Mouse (Mus musculus) E14TG2a.4 (cell line): ENCODE measurements around the gene Pdzd2.

Experiments used
- H3K27me3 ChIP-seq: 2 replicates; pipeline ENCODE4 v1.6.1; 2014; ENCODE audit warnings: low read length, control low read depth; ENCODE audit not compliant: insufficient read depth
- H3K36me3 ChIP-seq: 2 replicates; pipeline ENCODE4 v1.6.1; 2014; ENCODE audit warnings: low read length, control low read depth; ENCODE audit not compliant: insufficient read depth
- H3K4me1 ChIP-seq: replicated peaks from 2 replicates; pipeline ENCODE4 v1.6.1; 2014; ENCODE audit warnings: low read depth, low read length, control low read depth
- H3K4me3 ChIP-seq: replicated peaks from 2 replicates; pipeline ENCODE4 v1.5.1; 2014; ENCODE audit warnings: mild to moderate bottlenecking, low read length
- H3K9me3 ChIP-seq: 2 replicates; pipeline ENCODE4 v1.6.1; 2014; ENCODE audit warnings: low read length, control low read depth
- CTCF ChIP-seq: conservative IDR thresholded peaks from 2 replicates; pipeline ENCODE4 v1.5.1; 2014; ENCODE audit warnings: low read length
- NANOG ChIP-seq: IDR thresholded peaks from 2 replicates; pipeline ENCODE4 v1.6.1; 2014; ENCODE audit warnings: borderline replicate concordance, low read length, mixed read lengths
- POU5F1 ChIP-seq: IDR thresholded peaks from 2 replicates; pipeline ENCODE4 v1.6.1; 2014; ENCODE audit warnings: low read length, borderline replicate concordance

Gene Pdzd2

DNA sequence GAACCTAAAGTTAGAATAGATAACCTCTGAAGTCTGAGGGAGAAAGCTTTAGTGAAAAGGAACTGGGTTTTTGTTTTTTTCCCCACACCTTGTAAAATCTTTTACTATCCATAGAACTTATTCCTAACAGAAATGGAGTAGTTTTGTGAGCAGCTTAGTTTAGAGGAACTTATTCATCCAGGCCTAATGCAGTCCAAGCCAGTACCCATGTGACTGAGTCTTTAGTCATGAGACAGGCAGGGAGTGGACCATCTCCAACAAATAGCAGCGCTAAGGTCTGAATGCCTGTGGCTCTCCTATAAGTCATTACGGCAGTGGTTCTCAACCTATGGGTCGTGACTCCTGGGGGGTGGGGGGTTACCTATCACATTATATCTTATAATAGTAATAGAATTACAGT lies 22.3 kb downstream of the Pdzd2 start:
- Histone ChIP-seq H3K4me1 (peaks cover 69% of the 10 kb centered on the region), H3K27me3 (peaks cover 2% of the 10 kb centered on the region; the same call in 1 of the 2 replicates), H3K36me3 (no peaks in the 10 kb centered on the region), H3K9me3 (0 out of 2 replicates have a peak, but pooled peaks cover 8% of the 10 kb centered on the region), H3K4me3 (no peak overlapping the region)
- TF ChIP-seq NANOG (no peak), CTCF (no peak), POU5F1 (no peak)

- H3K4me3 ChIP-seq, result no peak overlapping the region
- TF ChIP-seq CTCF, result no peak
- TF ChIP-seq NANOG, result no peak
- TF ChIP-seq POU5F1, result no peak
Observed at GRCm38 (mm10) chr15:12716881-12717280, 22.8 kb downstream of the Pdzd2 start.

DNA sequence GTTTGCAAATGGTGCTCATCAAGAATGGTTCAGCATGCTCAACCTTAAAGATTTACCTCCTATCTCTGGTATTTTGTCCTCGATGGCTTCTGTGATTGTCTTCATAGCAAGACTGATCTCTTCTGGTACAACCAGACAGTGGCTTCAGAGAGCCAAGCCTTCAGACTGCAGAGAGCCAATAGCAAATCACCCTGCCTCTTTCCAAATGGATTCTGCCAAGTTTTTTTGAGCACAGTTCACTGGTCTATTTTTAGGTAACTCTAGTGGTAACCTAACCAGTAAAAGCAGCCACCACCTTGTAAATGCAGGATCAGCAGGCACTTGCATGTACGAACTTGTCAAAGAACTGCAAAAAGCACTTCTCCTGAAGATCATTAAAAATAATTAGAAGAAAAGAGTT lies 25.4 kb downstream of the Pdzd2 start:
- Histone ChIP-seq H3K27me3 (no peaks in the 10 kb centered on the region), H3K36me3 (no peaks in the 10 kb centered on the region), H3K4me3 (no peak overlapping the region), H3K9me3 (peaks cover 19% of the 10 kb centered on the region), H3K4me1 (peaks cover 63% of the 10 kb centered on the region)
- TF ChIP-seq NANOG, result 0 out of 2 replicates have a peak, but pooled peaks have one; percentile 18
- TF ChIP-seq CTCF, result no peak

More at GRCm38 (mm10) chr15:12716881-12717280, 22.8 kb downstream of the Pdzd2 start:
- Histone ChIP-seq H3K4me1 (peaks cover 69% of the 10 kb centered on the region), H3K36me3 (no peaks in the 10 kb centered on the region), H3K9me3 (0 out of 2 replicates have a peak, but pooled peaks cover 10% of the 10 kb centered on the region), H3K27me3 (peaks cover 2% of the 10 kb centered on the region; the same call in 1 of the 2 replicates)

GRCm38 (mm10) chr15:12713216-12713615 lies 26.5 kb downstream of the Pdzd2 start:
- Histone ChIP-seq H3K36me3 (no peaks in the 10 kb centered on the region), H3K9me3 (peaks cover 23% of the 10 kb centered on the region), H3K4me3 (no peak overlapping the region), H3K4me1 (peaks cover 63% of the 10 kb centered on the region), H3K27me3 (no peaks in the 10 kb centered on the region)
- TF ChIP-seq NANOG (no peak), POU5F1 (no peak), CTCF (no peak)

DNA sequence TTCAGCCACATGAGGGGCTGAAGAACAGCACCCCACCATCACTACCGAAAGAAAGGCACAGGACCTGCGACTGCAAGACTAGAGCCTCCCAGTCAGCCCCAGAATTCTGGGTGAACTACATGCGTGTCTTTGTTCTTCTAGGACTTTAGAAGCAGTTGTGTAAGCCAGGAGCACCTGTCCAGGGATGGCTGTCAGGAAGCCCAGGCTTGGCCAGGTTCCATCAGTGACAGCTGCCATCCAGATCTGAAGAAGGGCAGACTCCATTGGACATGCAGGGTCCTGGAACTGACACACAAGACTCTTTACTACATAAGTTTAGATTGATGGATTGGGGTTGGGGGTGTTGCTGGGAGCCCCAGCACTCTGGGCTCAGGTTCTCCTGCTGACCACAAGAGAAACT lies 29.7 kb downstream of the Pdzd2 start:
- TF ChIP-seq NANOG (no peak), CTCF (no peak), POU5F1 (no peak)
- Histone ChIP-seq H3K4me3 (no peak overlapping the region), H3K4me1 (peaks cover 60% of the 10 kb centered on the region), H3K9me3 (peaks cover 23% of the 10 kb centered on the region), H3K36me3 (no peaks in the 10 kb centered on the region), H3K27me3 (no peaks in the 10 kb centered on the region)

- peak; percentile 63; the same call in 1 of the 2 replicates for TF ChIP-seq NANOG
- TF ChIP-seq CTCF, result no peak
- TF ChIP-seq POU5F1, result no peak
- H3K4me3 ChIP-seq, result no peak overlapping the region
- peaks cover 23% of the 10 kb centered on the region for H3K9me3 ChIP-seq
- no peaks in the 10 kb centered on the region for H3K36me3 ChIP-seq
- peaks cover 43% of the 10 kb centered on the region for H3K4me1 ChIP-seq
- no peaks in the 10 kb centered on the region for H3K27me3 ChIP-seq
Observed at GRCm38 (mm10) chr15:12708297-12708696, 31.4 kb downstream of the Pdzd2 start.

- no peak for TF ChIP-seq NANOG
- TF ChIP-seq POU5F1, result no peak
- no peak for TF ChIP-seq CTCF
- Histone ChIP-seq H3K9me3 (peaks cover 13% of the 10 kb centered on the region), H3K27me3 (peaks cover 4% of the 10 kb centered on the region; the same call in 1 of the 2 replicates), H3K4me1 (peaks cover 40% of the 10 kb centered on the region), H3K4me3 (no peak overlapping the region), H3K36me3 (no peaks in the 10 kb centered on the region)
Observed at GRCm38 (mm10) chr15:12706902-12707301, 32.8 kb downstream of the Pdzd2 start.

GRCm38 (mm10) chr15:12700367-12700766 lies 39.4 kb downstream of the Pdzd2 start:
- H3K4me1 ChIP-seq, result peaks cover 49% of the 10 kb centered on the region
- no peak for TF ChIP-seq CTCF
- TF ChIP-seq NANOG, result no peak
- no peak for TF ChIP-seq POU5F1
- H3K9me3 ChIP-seq, result no peaks in the 10 kb centered on the region
- no peak overlapping the region for H3K4me3 ChIP-seq
- H3K36me3 ChIP-seq, result no peaks in the 10 kb centered on the region
- peaks cover 4% of the 10 kb centered on the region; the same call in 1 of the 2 replicates for H3K27me3 ChIP-seq

DNA sequence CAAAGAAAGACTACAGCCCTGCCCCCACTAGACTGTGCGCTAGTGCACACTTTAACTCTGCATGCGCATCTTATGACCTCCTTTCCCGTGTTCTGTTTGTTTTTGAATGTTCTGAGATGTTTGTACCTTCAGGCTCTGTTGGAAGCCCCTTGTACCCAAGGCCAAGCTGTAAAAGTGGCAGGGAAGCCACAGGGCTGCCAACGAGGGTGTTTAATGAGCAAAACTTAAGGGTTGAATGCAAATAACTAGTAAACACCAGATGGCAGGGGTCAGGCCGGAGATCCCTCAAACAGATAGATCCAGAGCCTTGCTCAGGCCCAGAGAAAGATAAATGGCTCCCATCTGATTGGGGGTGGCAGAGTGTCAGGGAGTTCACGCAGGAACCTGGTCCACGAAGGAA lies 42.0 kb downstream of the Pdzd2 start:
- no peak for TF ChIP-seq CTCF
- no peak for TF ChIP-seq POU5F1
- TF ChIP-seq NANOG, result no peak
- peaks cover 54% of the 10 kb centered on the region for H3K4me1 ChIP-seq
- H3K9me3 ChIP-seq, result no peaks in the 10 kb centered on the region
- H3K27me3 ChIP-seq, result peaks cover 6% of the 10 kb centered on the region; the same call in 1 of the 2 replicates
- H3K36me3 ChIP-seq, result no peaks in the 10 kb centered on the region
- H3K4me3 ChIP-seq, result no peak overlapping the region
